Mouse (Mus musculus): Measurements from ENCODE around the gene Tmem8b.

Gene Tmem8b

DNA sequence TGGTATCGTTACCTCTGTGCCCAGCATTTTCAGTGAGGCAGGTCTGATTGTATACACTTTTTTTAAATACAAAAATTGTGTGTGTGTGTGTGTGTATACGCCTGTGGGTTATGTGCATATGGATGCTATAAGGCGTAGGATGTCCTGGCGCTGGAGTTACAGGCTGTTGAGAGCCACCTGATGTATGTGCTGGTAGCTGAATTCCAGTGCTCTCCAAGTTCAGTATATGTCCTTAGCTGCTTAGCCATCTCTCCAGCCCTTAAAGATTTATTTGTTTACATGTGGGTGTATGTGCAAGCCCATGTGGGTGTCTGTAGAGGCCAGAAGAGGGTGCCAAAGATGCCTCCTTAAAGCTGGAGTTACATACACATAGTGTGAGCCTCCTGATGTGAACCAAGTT is 11.6 kb upstream of the Tmem8b start:
- DNase-seq = no peak

DNA sequence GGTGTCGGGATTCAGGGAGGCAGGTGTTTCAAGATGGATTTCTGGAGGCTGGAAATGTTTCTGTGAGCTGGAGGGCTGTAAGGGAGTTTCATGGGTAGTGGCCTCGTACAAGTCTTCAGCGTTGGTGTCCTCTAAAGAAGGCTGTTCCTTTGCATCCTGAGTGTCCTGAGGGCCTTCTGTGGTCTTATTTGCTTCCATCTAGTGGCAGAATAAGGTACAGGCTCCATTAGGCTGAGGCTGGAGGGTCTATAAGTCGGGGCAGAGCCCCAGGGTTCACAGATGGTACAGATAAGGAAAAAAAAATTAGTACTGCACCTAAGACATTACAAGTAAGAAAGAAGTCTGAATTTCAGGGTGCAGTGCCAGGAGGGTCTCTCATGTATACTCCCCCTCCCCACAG is 2.4 kb upstream of the Tmem8b start:
- DNase-seq = no peak

DNA sequence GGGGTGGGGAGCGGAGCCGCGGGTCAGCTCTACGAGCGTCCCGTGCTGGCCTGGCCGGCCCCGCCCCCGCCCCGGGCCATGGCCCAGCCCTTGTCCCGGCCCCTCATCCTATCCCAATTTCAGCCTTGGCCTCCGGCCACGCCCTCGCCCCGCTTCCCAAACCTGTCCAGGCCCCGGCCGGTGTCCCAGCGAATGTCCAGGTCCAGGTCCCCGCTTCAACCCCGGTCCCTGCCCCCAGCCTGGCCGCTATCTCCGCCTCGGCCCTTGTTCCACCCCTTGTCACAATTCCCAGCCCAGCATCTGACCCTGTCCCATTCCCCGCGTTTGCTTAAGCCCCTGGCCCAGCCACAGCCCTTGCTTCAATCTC is 640 bp downstream of the Tmem8b start:
- DNase-seq = no peak

DNA sequence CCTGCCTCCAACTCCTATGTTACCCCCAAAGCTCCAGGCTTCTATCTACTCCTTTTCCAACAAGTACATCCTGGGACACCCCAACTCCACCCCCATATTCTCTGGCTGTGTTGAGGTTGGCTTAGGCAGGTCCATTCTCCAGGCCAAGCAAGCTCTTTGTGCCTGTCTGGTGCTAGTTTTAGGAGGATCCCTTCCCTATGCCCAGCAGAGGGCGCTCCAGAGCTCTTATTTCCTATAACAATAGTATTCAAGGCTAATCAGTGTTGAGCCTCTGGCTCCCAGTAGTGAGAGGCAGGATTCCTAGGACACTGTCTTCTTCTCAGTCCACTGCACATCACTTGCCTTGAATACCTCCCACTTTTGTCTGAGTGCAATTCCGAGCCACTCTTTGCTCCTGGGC is 3.3 kb downstream of the Tmem8b start:
- DNase-seq = peak; percentile 98

DNA sequence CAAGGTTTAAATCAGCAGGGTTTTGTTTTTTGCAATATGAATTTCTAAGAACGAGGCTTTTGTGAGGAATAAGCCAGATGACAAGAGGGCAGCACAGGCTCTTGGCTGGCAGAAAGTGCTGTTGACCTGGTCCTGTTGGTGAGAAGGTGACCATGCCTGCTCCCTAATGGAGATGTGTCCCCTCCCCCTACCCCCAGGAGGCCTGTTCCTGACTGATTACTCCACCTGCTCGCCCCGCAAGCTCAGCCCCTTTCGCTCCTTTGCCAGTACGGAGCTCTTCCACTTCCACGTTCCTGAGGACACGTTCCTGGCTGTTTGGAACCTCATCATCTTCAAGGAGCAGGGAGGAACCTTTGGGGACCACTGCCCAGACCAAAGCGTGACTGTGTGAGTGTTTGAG is 4.9 kb downstream of the Tmem8b start:
- peak; percentile 82 for DNase-seq

DNA sequence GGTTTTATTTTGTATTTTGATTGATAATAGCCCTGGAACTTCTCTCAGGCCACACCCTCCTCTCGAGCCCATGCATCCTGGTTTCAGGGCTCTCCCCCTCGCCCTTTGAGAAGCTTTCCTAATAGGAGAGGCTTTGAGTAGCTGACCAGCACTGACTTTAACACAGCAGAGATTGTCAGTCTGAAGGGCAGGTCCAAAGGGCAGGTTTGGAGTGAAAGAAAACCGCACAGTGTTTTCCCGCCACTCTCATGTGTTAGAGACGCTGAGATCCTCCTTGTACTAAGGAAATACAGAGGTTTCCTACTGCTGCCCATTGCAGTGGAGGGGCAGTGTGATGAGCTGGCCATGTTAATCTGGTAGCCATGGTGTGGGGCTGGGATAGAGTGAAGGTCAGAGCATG is 6.2 kb downstream of the Tmem8b start:
- DNase-seq = no peak

DNA sequence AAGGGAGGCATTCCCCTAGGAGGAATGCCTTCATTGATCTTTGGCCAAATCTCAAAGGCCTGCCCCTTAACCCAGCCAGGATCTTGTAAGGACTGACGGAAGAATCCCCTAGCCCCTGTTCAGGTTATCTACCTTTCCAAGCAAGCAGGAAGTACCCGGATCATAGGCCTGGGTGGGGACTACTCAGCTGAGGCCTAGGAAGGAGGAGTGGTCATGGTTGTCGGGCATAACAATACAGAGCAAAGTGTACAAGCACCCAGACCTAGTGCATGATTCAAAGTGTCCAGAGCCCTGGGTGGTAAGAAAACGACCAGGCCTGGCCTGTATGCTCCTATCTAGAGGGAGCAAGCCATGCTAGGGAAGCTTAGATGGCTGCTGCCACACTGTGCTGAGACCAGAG is 6.8 kb downstream of the Tmem8b start:
- DNase-seq = no peak

DNA sequence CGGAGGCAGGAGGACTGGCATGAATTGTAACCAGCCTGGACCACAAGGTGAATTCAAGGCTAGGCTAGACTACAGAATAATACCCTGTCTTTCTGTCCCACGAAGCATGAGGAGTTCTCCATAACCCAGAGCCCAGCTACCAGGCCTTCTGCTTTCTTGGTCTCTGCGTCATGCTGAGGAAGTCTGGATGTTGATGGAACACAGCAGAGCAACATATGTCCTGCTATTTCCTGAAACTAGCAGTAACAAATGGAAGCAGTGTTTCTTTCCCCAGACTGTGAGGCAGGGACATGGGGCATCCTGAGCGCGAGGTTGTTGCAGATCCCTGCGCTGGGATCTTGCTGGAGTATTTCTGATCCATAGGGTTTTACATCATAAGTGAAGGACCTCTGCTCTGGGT is 9.8 kb downstream of the Tmem8b start:
- no peak for DNase-seq

DNA sequence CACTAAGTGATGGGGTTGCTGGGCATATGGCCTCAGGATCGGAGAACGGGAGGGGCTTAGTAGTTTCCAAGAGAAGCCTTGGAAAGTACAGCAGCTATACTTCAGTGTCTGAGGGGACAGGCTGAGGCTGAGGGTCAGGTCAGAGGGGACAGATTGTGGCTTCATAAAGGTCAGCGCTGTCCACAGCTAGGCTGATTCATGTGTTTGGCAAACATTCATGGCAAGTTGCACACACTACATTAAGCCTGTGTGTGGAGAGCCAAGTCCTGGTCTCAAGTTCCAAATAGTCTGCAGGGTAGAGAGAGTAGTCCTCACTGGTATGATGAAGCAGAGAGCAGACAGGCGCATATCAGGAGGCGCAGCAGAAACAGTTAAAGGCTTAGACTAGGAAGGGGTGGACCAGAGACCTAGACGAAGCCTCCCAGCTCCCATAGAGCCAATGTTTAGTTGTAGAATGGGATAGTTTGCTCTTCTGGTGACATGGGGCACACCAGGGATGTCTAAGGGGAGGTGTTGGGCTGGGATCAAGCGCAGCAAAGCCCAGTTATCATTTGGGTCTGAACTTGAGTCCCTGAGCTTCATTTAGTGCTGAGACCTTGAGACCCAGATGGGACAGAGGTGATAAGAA is 10.8 kb downstream of the Tmem8b start:
- DNase-seq = peak; percentile 91

DNA sequence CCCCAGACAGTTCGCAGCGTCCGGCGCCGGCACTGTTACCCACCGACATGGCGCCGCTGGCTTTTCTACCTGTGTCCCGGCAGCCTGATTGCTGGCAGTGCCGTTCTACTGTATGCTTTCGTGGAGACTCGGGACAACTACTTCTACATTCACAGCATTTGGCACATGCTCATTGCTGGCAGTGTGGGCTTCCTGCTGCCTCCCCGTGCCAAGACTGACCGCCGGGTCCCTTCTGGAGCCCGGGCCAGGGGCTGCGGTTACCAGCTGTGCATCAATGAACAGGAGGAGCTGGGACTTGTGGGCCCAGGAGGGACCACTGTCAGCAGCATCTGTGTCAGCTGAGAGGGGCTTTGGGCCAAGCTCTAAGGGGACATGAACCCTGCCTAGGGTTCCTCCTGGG is 21.2 kb downstream of the Tmem8b start:
- no peak for DNase-seq

DNA sequence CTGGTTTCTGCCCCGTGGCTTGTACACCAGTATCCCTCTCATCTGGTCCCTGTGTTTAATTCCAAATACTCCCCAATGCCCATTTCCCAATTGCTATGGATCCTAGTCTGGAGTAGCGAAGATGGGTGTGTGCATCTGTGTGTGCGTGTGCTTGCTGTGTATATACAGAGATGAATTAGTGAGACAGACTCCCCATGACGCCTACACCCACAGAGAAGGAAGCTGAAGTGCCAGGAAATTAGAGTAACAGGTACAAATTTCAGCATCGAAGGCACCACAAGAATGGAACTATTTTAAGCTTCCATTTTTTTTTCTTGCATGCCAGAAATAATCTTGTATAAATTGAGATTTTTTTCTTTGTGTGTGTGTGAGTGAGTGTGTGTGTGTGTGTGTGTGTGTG is 22.3 kb downstream of the Tmem8b start:
- DNase-seq = no peak

DNA sequence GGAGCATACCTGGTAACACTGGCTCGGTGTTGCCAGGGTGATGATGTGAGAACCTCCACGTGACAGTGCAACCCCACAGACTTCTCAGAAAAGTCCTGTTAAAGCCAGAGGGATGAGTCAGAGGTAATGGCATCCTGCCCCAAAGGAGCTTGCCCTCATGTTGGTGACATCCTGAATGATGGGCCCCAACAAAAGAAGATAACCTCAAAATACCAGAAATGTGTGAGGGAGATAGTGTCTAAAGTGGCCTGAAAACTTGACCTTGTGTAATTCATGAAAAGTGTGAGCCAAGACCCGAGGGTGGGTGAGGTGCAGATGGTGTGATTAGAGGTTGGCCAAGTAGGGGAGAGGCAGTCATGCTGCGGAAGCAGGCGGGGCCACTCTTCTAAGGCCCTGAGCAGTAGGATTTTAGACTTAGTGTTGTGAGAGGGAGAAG is 25.1 kb downstream of the Tmem8b start:
- DNase-seq = peak; percentile 95

DNA sequence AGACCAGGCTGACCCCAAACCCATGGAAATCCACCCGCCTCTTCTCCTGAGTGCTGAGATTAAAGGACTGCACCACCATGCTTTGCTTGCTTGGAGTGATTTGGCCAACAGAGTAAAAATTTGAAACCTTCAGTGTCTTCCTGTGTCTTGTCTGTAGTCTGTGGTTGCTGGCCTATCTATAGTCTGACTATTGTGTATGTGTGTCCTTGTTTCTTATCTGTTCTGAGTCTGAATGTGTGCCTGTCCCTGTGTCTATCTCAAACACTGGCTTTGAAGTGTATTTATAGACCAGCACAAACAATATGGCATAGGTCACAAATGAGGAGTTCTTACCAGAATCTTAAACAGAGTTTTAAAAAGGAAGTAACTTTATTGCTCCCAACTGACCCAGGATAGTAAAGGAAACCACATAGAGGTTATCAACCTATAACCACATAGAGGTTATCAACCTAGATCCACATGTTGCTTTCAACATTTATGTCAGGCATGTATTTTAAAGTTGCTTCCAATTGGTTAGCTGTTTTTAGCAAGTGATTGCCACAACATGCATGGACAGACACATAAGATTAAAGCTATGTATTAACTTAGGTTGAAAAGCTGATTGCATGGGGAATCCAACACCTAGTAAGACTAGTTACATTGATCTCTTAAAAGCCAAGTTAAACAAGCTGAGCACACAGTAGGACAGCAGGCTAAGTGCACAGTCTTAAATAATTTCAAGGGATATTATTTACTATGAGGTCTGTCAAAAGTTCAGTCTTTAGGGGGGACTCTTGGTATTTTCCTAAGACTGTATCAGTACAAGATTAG is 25.9 kb downstream of the Tmem8b start:
- DNase-seq = no peak

DNA sequence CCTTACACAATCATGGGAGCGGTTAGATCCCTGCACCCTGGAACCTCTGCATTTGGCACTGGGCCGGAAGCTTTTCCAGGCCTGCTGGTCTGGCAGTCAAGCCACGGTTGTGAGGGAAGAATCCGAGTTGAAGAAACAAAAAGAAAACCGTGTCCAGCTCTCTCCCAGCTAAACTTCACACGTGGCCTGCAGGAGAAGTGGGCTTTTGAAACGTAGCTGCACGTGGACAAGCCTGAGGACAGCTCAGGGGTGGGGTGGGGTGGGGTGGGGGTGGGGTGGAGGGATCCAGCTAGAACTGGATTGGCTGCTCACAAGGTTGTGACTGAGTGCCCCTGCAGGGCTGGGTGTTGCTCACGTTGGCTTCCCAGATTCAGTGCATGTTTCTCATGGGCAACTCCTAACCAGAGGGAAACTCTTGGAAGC is 26.5 kb downstream of the Tmem8b start:
- peak; percentile 98 for DNase-seq

DNA sequence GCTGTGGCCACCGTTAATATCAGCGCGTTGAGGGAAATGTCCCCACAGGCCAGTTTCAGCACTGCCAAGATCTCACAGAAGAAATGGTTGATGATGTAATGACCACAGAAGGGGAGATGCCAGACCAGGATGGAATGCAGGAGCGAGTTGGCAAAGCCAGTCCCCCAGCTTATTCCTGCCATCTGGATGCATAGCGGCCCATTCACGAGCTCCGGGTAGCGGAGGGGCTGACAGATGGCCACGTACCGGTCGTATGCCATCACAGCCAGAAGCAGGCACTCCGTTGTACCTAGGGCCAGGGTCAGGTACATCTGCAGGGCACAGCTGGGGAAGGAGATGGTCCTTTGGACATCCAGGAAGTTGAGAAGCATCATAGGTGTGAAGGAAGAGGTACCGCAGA is 27.8 kb downstream of the Tmem8b start:
- DNase-seq = no peak

DNA sequence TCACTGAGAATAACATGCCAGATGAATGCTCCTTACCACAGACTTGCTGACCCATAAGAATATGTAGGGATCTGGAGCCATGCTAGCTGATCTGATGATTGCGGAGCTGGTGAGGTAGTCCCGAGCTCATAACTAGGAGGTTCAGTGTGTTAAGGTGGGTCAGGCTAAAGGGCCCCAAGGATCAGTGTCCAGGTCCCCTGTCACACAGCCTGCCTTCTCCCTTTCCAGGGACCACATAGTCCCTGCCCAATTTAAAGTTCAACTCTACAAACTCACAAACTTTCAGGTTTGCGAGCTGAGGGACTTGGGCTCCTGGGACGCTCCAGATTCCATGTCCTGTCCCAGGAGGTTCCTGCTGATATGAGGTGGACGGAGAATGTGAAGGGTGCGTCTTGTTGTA is 31.9 kb downstream of the Tmem8b start, which contains the start of gene Olfr70:
Gene Olfr70, minus strand, starts transcription at position 101 of the 400 bp plus-strand sequence.
- DNase-seq = no peak

DNA sequence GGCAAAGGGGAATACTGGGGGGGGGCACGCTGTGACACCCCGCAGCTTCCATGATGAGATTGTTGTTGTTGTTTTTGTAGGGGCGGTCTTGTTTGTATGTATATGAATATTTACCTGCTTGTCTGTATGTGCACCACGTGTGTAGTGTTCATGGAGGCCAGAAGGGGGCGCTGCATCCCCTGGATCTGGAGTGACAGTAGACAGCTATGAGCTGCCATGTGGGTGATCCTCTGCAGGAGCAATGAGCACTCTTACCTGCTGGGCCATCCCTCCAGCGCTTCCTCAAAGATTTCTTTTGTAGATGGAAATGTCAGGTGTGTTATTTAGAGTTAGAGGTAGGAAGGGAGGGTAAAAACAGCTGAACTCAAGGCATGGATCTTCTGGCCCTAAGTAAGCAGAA is 34.7 kb downstream of the Tmem8b start:
- DNase-seq = no peak

DNA sequence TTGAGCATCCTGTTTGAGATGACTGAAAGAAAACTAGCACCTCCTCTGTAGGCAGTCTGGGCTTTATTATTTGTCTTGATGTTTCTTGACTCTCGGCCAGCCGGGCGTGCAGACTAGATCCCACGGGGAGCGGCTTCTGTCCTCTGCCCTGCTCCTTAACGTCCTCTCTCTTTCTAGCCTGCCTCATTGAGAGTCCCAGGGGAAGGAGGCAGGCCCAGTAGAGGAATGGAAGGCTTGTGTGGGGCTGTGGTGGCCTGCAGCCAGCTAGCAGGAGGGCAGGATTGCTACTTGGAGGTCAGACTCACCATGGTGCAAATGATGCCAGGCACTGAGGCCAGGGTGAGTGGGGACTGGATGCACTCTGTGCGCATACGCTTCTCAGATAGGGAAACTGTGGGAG is 35.1 kb downstream of the Tmem8b start:
- peak; percentile 95 for DNase-seq

DNA sequence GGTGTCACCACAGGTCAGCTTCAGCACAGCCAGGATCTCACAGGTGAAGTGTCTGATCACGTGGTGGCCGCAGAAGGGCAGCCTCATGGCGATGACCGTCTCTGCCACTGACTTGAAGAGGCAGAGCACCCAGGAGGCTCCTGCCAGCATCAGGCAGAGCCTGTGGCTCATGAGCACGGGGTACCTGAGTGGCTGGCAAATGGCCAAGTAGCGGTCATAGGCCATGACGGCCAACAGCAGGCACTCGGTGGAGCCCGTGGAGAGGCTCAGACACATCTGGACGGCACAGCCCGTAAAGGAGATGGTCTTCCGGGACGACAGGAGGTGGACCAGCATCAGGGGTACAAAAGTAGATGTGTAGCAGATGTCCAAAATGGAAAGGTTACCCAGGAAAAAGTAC is 37.2 kb downstream of the Tmem8b start:
- no peak for DNase-seq

DNA sequence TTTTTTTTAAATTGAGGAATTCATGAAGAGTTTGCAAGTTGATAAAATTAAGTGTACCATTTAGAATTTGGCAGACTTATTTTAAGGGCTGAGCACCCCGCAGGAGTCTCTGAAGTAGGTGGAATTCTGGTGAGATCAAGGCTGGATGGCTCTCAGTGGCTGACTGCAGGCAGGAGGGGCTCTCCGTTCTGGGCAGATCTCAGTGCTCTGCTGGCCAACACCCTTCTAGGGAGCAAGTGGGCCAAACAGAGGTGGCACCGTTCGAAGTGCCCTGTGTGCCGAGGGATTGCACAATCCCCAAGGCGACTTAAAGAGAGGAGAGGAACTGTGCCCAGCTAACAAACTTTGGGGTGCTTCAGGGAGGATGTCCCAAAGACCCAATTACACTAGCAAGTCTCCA is 41.1 kb downstream of the Tmem8b start, which contains the start of gene Olfr71:
Gene Olfr71, minus strand, starts transcription at position 387 of the 400 bp plus-strand sequence.
- DNase-seq = no peak

DNA sequence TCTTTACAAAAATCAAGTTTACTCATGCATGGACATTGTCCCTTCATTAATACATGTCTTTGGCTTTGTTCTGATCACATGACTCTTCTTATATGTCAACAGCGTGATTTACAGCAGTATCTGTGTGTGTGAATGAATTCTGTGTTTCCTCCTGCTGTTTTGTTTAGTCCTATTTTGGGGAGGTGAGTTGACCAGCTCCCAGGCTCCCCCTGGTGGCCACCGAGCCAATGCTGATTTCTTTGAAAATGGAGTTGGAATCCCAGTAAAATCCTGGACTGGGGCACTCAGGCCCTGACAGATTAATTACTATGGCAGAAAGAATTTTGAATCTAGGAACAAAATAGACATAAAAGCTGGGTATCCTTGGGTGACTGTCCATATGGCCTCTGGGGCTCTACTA is 43.0 kb downstream of the Tmem8b start:
- peak; percentile 93 for DNase-seq

DNA sequence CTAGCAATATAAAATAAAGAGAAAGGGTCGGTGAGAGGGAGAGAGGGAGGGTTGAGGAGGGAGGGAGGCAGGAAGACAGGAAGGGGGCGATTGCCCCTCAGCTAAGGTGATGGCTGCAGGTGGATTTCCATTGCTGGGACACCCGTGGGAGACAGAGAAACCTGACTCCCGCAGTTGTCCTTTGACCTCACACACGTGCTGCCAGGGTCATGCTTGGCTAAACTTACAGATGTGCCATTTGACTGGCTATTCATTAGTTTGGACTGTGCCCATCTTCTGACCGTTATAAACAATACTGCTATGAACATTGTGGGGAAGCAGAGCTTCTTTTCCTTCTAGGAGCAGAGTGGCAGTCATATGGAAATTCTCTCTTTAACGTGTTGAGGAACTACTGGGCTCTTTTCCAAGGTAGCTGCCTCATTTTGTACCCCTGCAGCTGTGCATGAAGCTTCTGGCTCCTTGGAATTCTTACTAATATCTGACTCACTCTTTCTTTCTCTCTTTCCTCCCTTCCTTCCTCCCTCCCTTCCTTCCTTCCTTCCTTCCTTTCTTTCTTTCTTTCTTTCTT is 45.0 kb downstream of the Tmem8b start:
- DNase-seq = no peak

DNA sequence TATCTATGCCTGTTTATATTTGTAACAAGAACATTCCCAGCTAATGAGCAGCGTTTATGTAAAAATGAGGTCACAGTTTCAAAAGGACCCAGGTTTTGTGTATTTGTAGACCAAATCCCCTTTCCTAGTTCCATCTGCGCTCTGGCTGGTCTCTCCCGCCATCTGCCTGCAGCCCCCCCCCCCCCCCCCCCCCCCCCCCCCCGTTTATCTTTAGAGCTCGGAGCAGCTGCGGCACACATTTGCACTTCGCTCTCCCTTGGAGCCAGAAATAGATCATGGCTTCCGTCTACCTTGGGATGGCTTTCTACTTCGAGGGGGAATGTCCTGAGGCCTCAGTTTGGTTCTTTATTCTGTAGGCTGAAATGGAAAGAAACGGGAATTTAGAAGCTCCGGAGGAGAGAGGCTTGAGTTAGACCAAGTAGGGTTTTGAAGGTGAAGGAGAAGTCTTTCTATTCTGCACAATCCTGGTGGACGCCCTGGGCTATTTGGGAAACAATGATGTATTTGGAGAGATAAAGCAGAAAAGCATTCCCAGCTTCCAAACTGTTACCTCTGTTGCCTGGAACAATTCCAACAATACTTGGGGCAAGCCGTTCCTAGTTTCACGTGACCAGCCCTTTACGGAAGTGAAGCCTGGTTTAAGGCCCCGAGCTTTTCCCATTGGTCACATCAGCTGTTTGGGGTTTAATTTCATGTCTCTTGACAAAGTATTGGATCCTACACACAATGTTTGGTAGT is 51.9 kb downstream of the Tmem8b start:
- DNase-seq = no peak

DNA sequence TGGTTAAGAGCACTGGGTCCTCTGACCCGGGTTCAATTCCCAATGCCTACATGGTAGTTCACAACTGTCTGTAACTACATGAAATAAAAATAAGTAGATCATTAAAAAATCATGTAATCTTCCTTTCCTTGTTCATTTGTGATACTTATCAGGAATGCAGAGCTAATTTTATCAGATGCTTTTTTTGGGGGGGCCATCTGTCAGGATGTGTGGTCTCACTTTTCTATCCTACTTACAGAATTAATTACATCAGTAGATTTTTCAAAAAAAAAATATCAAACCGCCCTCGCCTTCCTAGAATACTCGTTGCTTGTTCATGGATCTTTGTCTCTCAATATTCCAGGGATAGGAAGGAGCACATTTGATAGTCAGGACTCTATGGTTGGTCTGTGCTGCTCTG is 53.4 kb downstream of the Tmem8b start:
- DNase-seq = no peak

Data from heart, adult 11 months (tissue).